Mouse (Mus musculus): ENCODE data around the gene Chka. TPM values are rescaled to one million over a fixed set of nuclear protein-coding genes. Genes with fewer than 3 reads are reported as not detected.
A peak's percentile ranks its signal among the peaks of the same experiment; 100 is the strongest.

Gene Chka
- polyA plus RNA-seq, 1 experiment, result 214 TPM

DNA sequence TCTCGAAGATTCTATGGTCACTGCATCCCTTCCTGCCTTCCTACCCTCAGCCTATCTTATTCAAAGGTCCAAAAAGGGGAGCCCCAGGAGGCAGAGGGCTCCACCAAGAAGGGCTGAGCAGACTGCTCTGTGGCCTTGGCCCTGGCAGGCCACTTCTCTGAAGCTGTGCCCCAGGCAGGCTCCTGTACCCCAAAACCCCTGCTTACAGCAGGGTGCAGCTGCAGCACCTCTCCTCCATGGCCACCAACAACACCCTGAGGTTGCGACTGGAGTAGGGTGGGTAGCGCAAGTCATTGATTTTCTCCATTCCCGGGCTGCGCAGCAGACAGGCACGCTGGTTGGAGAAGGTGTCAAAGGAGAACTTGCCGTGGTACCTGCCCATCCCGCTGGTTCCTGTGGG is 62.1 kb downstream of the Chka start:
- no peak for TF ChIP-seq CTCF (IDR thresholded peaks at IDR 0.05; ENCODE audit: extremely low read depth, insufficient read length, insufficient replicate concordance, low read depth, low read length)
- H3K4me3 ChIP-seq (ENCODE audit: low read depth, low read length), result peak overlapping the region; percentile 9
- peaks cover 22% of the 10 kb centered on the region for H3K36me3 ChIP-seq (ENCODE audit: control insufficient read depth, insufficient read depth, low read length)
- H3K27ac ChIP-seq (ENCODE audit: insufficient read depth, low read depth, low read length), result no peak overlapping the region
- peaks cover 5% of the 10 kb centered on the region for H3K4me1 ChIP-seq (ENCODE audit: control insufficient read depth, insufficient read depth, insufficient read length, low read length)
- H3K27me3 ChIP-seq (ENCODE audit: control insufficient read depth, insufficient read depth, low read length), result no peaks in the 10 kb centered on the region
- WGBS, result 78% methylated on average over 8 of the region's 8 CpGs

DNA sequence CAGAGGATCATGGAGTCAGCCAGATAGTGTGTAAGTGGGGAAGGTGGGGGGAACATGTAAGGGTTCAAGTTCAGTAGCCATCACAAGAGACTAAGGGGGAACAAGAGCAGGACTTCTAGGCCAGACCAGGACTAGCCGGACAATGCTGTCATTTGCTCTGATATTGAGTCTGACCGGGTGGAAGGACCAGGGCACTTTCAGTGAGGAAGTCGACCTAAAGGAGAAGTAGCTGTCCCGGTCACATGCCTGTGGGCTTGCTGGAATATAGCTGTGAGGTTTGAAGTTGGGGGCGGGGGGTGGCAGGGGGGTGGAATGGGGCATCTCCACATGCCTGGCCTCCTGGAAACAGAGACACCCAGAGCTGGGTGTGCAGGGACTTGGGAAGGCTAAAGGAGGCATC is 63.0 kb downstream of the Chka start:
- Histone ChIP-seq H3K36me3 (ENCODE audit: control insufficient read depth, insufficient read depth, low read length) (peaks cover 17% of the 10 kb centered on the region), H3K27me3 (ENCODE audit: control insufficient read depth, insufficient read depth, low read length) (no peaks in the 10 kb centered on the region), H3K4me1 (ENCODE audit: control insufficient read depth, insufficient read depth, insufficient read length, low read length) (peaks cover 5% of the 10 kb centered on the region), H3K27ac (ENCODE audit: insufficient read depth, low read depth, low read length) (no peak overlapping the region; the same call in 1 of the 2 replicates), H3K4me3 (ENCODE audit: low read depth, low read length) (no peak overlapping the region)
- TF ChIP-seq CTCF (IDR thresholded peaks at IDR 0.05; ENCODE audit: extremely low read depth, insufficient read length, insufficient replicate concordance, low read depth, low read length) (no peak), POLR2A (IDR thresholded peaks at IDR 0.05; ENCODE audit: low read depth, low read length) (no peak)
- 84% methylated on average over 5 of the region's 5 CpGs for WGBS

DNA sequence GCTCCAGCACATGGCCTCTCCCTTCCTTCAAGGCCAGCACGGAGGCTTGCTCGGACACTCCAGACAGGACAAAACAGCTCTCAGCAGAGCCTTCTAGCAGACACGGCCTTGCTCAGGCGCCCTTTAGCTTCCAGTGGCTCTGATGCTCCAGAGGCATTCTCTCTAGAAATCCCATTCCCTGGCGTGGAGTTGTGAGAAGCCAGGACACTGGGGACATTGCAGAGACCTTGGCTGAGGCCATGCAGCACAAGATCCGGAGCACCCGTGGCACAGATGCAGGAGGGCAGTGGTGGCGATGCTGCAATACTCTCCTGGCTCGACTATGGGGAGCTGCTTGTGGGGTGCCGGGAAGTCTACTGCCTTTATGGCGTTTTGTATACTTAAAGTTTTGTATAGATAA is 65.2 kb downstream of the Chka start:
- no peak overlapping the region for H3K27ac ChIP-seq (ENCODE audit: insufficient read depth, low read depth, low read length)
- no peak overlapping the region for H3K4me3 ChIP-seq (ENCODE audit: low read depth, low read length)
- no peak for TF ChIP-seq CTCF (IDR thresholded peaks at IDR 0.05; ENCODE audit: extremely low read depth, insufficient read length, insufficient replicate concordance, low read depth, low read length)
- TF ChIP-seq POLR2A (IDR thresholded peaks at IDR 0.05; ENCODE audit: low read depth, low read length), result no peak
- H3K4me1 ChIP-seq (ENCODE audit: control insufficient read depth, insufficient read depth, insufficient read length, low read length), result peaks cover 5% of the 10 kb centered on the region
- H3K27me3 ChIP-seq (ENCODE audit: control insufficient read depth, insufficient read depth, low read length), result no peaks in the 10 kb centered on the region
- H3K36me3 ChIP-seq (ENCODE audit: control insufficient read depth, insufficient read depth, low read length), result no peaks in the 10 kb centered on the region
- WGBS, result 73% methylated on average over 11 of the region's 11 CpGs

DNA sequence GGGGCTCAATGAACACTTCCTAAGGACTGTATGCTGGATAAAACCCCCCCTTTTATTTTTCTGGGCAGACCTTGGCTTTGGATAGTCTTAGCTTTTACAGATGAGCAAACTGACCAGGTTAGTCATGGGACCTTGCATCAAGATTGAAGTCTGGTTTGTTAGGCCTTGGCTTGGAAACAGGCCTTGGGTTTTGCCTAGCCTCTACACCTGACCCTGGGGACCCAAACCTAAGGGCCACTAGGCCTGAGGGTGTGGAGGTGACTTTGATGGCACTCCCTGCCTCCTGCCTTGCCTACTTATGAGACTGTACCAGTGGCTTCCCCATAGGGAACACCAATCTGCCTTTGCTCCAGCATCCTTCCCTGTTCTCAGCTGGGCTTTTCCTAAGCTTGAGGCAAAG is 68.4 kb downstream of the Chka start:
- no peak overlapping the region for H3K27ac ChIP-seq (ENCODE audit: insufficient read depth, low read depth, low read length)
- H3K4me1 ChIP-seq (ENCODE audit: control insufficient read depth, insufficient read depth, insufficient read length, low read length), result peaks cover 26% of the 10 kb centered on the region
- H3K27me3 ChIP-seq (ENCODE audit: control insufficient read depth, insufficient read depth, low read length), result no peaks in the 10 kb centered on the region
- no peak for TF ChIP-seq CTCF (IDR thresholded peaks at IDR 0.05; ENCODE audit: extremely low read depth, insufficient read length, insufficient replicate concordance, low read depth, low read length)
- no peak for TF ChIP-seq POLR2A (IDR thresholded peaks at IDR 0.05; ENCODE audit: low read depth, low read length)
- H3K36me3 ChIP-seq (ENCODE audit: control insufficient read depth, insufficient read depth, low read length), result no peaks in the 10 kb centered on the region
- no peak overlapping the region for H3K4me3 ChIP-seq (ENCODE audit: low read depth, low read length)

DNA sequence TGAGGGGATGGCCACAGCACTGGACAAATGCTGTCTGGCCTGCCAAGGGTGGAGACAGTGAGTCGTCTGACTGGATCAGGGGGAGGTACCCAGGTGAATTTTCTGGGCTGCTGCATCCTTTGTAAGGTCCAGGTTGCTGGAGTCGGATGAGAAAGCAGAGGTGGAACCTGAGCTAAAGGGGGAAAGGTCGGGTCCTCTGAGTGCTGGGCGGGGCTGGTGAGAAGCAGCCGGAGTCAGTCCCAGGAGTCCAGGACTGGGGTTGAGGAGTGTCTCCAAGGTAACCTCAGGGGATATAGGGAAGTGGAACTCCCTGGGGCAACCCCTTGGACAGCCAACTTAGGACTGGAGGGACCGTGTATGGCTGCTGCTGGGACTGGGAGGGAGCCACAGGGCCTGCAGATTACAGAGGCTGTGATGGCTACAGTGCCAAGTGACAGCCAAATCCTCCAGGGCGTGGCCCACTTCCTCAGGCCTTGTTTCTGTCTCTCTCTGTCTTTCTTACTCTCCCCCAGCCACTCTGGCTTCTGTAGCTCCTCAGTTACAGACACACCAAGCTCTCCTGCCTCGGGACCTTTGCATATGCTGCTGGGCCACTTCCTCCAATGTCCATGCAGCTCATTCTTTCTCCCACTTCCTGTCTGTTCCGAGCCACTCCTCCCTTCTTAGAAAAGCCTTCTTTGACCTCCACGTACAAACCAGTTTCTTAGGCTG is 71.2 kb downstream of the Chka start:
- WGBS, result 26% methylated on average over 10 of the region's 10 CpGs
- H3K4me1 ChIP-seq (ENCODE audit: control insufficient read depth, insufficient read depth, insufficient read length, low read length), result peaks cover 29% of the 10 kb centered on the region
- H3K27me3 ChIP-seq (ENCODE audit: control insufficient read depth, insufficient read depth, low read length), result no peaks in the 10 kb centered on the region
- peak overlapping the region; percentile 78 for H3K27ac ChIP-seq (ENCODE audit: insufficient read depth, low read depth, low read length)
- TF ChIP-seq POLR2A (IDR thresholded peaks at IDR 0.05; ENCODE audit: low read depth, low read length), result no peak
- no peak for TF ChIP-seq CTCF (IDR thresholded peaks at IDR 0.05; ENCODE audit: extremely low read depth, insufficient read length, insufficient replicate concordance, low read depth, low read length)
- no peak overlapping the region for H3K4me3 ChIP-seq (ENCODE audit: low read depth, low read length)
- no peaks in the 10 kb centered on the region for H3K36me3 ChIP-seq (ENCODE audit: control insufficient read depth, insufficient read depth, low read length)

DNA sequence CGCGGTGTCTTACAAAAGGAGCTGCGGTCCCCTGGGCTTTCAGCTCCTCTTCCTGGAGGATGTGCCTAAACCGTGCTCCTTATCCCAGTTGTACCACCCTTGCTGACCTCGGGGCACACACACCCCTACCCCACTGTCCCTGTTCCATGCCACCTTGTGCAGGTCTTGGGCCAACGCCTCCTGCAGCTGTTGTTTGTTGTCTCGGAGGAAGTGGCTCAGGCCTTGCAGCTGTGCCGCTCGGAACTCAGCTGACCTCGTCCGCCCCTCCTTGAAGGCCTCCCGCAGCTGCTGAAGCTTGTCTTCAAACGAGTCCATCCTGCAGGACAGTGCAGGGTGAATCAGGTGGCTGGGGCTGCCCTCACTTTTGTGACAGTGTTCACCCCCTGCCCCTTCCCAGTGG is 72.0 kb downstream of the Chka start:
- Histone ChIP-seq H3K4me1 (ENCODE audit: control insufficient read depth, insufficient read depth, insufficient read length, low read length) (peaks cover 33% of the 10 kb centered on the region), H3K27me3 (ENCODE audit: control insufficient read depth, insufficient read depth, low read length) (no peaks in the 10 kb centered on the region), H3K27ac (ENCODE audit: insufficient read depth, low read depth, low read length) (peak overlapping the region; percentile 78), H3K4me3 (ENCODE audit: low read depth, low read length) (no peak overlapping the region), H3K36me3 (ENCODE audit: control insufficient read depth, insufficient read depth, low read length) (no peaks in the 10 kb centered on the region)
- 48% methylated on average over 13 of the region's 13 CpGs for WGBS
- TF ChIP-seq CTCF (IDR thresholded peaks at IDR 0.05; ENCODE audit: extremely low read depth, insufficient read length, insufficient replicate concordance, low read depth, low read length) (no peak), POLR2A (IDR thresholded peaks at IDR 0.05; ENCODE audit: low read depth, low read length) (no peak)

DNA sequence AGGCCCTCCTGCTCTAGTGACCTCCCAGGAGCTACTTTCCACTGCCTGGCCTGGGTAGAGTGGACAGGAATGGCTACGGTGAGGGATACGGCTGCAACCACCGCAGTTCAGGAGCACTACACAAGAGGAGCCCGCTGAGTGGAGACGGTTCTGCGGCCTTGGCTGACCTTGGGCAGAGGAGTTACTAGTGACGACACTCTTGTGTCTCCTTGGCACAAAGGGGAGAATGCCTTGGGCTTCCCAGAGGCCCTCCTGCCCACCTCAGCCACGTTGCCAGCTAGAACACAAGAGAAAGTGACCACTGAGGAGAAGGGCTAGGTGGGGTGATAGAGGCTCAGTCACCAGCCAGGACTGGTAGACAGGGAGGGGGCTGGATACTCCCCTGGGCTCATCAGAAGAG is 72.6 kb downstream of the Chka start:
- TF ChIP-seq POLR2A (IDR thresholded peaks at IDR 0.05; ENCODE audit: low read depth, low read length), result no peak
- TF ChIP-seq CTCF (IDR thresholded peaks at IDR 0.05; ENCODE audit: extremely low read depth, insufficient read length, insufficient replicate concordance, low read depth, low read length), result no peak
- Histone ChIP-seq H3K4me1 (ENCODE audit: control insufficient read depth, insufficient read depth, insufficient read length, low read length) (peaks cover 38% of the 10 kb centered on the region), H3K4me3 (ENCODE audit: low read depth, low read length) (no peak overlapping the region), H3K27ac (ENCODE audit: insufficient read depth, low read depth, low read length) (peak overlapping the region; percentile 78), H3K27me3 (ENCODE audit: control insufficient read depth, insufficient read depth, low read length) (no peaks in the 10 kb centered on the region), H3K36me3 (ENCODE audit: control insufficient read depth, insufficient read depth, low read length) (no peaks in the 10 kb centered on the region)
- WGBS, result 78% methylated on average over 8 of the region's 8 CpGs

Data from small intestine, adult 2 months (tissue).